8 mouse cellular contexts compared by ENCODE assay signal in genomic region chr17:46297028-46297363, GRCm38 (mm10). TPM values are rescaled to one million over a fixed set of nuclear protein-coding genes. Genes with fewer than 3 reads are reported as not detected.
DNase-seq lines count a peak whose midpoint lies in the region; ATAC-seq and TF ChIP-seq lines count a peak whose summit lies in the region.

No protein-coding gene starts in this region.

- ATAC-seq in forebrain, embryonic 11.5 days (replicated peaks; ENCODE audit: low FRiP score) = no peak
- no peak for ATAC-seq in limb, embryonic 13.5 days (ENCODE audit: low FRiP score, low read depth)

- no peak for DNase-seq in left cerebral cortex, adult 2 months (ENCODE audit: extremely low spot score in 1 of 2, low spot score in 2 of 2)
- no peak for DNase-seq in left cerebral cortex, postnatal 10 days (ENCODE audit: extremely low spot score in 1 of 2, low spot score in 2 of 2)
- no peak for DNase-seq in forebrain, embryonic 11.5 days (ENCODE audit: low spot score)
- no peak for DNase-seq in gastrocnemius, postnatal 4 days (ENCODE audit: low spot score in 2 of 2)
- no peak for DNase-seq in embryo, embryonic 11 days
- no peak for DNase-seq in Muller cell, postnatal 12 days (ENCODE audit: inconsistent ontology term)

- no peaks in the 10 kb centered on the region for H3K9me3 ChIP-seq in forebrain, embryonic 11.5 days (ENCODE audit: control insufficient read depth, low read length)
- no peaks in the 10 kb centered on the region for H3K9me3 ChIP-seq in limb, embryonic 13.5 days

- intact Hi-C loops in left cerebral cortex, adult 2 months (cut with DNase I) = loop anchor here (2.0 kb wide), 1 partner anchor 14 kb away; the partner anchor contains the start of gene Tjap1
- intact Hi-C loops in left cerebral cortex, postnatal 10 days (cut with DNase I) = loop anchor here (5.0 kb wide), 1 partner anchor 35 kb away; no protein-coding TSS in a partner anchor

- no peak for TF ChIP-seq POLR2A in small intestine, adult 2 months (IDR thresholded peaks at IDR 0.05; ENCODE audit: low read depth, low read length)

- H3K4me2 ChIP-seq in forebrain, embryonic 11.5 days (ENCODE audit: low read depth, low read length, severe bottlenecking) = peak overlapping the region; percentile 99
- peak overlapping the region; percentile 100 for H3K4me2 ChIP-seq in limb, embryonic 13.5 days (replicated peaks)

- H3K4me1 ChIP-seq in forebrain, embryonic 11.5 days (replicated peaks; ENCODE audit: control insufficient read depth, insufficient read depth, low read length) = peaks cover 7% of the 10 kb centered on the region; the same call in 1 of the 2 replicates
- H3K4me1 ChIP-seq in limb, embryonic 13.5 days = peaks cover 17% of the 10 kb centered on the region
- H3K4me1 ChIP-seq in small intestine, adult 2 months (ENCODE audit: control insufficient read depth, insufficient read depth, insufficient read length, low read length) = peaks cover 14% of the 10 kb centered on the region

- H3K36me3 ChIP-seq in forebrain, embryonic 11.5 days (ENCODE audit: control insufficient read depth, insufficient read depth, low read length) = no peaks in the 10 kb centered on the region
- H3K36me3 ChIP-seq in limb, embryonic 13.5 days = no peaks in the 10 kb centered on the region
- no peaks in the 10 kb centered on the region for H3K36me3 ChIP-seq in small intestine, adult 2 months (ENCODE audit: control insufficient read depth, insufficient read depth, low read length)

- peaks cover 33% of the 10 kb centered on the region for H3K27me3 ChIP-seq in forebrain, embryonic 11.5 days (ENCODE audit: control insufficient read depth, insufficient read depth, low read length)
- H3K27me3 ChIP-seq in limb, embryonic 13.5 days = peaks cover 75% of the 10 kb centered on the region
- peaks cover 34% of the 10 kb centered on the region for H3K27me3 ChIP-seq in small intestine, adult 2 months (ENCODE audit: control insufficient read depth, insufficient read depth, low read length)

- H3K27ac ChIP-seq in left cerebral cortex, adult 2 months = peak overlapping the region; percentile 87
- no peak overlapping the region for H3K27ac ChIP-seq in forebrain, embryonic 11.5 days (ENCODE audit: low read depth, low read length)
- H3K27ac ChIP-seq in limb, embryonic 13.5 days = no peak overlapping the region
- H3K27ac ChIP-seq in small intestine, adult 2 months (ENCODE audit: insufficient read depth, low read depth, low read length) = no peak overlapping the region

- 13% methylated on average over 6 of the region's 6 CpGs for WGBS in forebrain, embryonic 11.5 days
- 12% methylated on average over 6 of the region's 6 CpGs for WGBS in limb, embryonic 13.5 days
- WGBS in small intestine, adult 2 months = 20% methylated on average over 6 of the region's 6 CpGs

- peak overlapping the region; percentile 43; the same call in 1 of the 2 replicates for H3K9ac ChIP-seq in forebrain, embryonic 11.5 days (ENCODE audit: low read length)
- peak overlapping the region; percentile 76; the same call in 1 of the 2 replicates for H3K9ac ChIP-seq in limb, embryonic 13.5 days

- no peak for TF ChIP-seq CTCF in left cerebral cortex, adult 2 months (IDR thresholded peaks at IDR 0.05)
- no peak for TF ChIP-seq CTCF in small intestine, adult 2 months (IDR thresholded peaks at IDR 0.05; ENCODE audit: extremely low read depth, insufficient read length, insufficient replicate concordance, low read depth, low read length)

- H3K4me3 ChIP-seq in left cerebral cortex, adult 2 months = peak overlapping the region; percentile 74
- H3K4me3 ChIP-seq in forebrain, embryonic 11.5 days (ENCODE audit: low read depth, low read length) = peak overlapping the region; percentile 59
- peak overlapping the region; percentile 66 for H3K4me3 ChIP-seq in limb, embryonic 13.5 days
- peak overlapping the region; percentile 56 for H3K4me3 ChIP-seq in small intestine, adult 2 months (ENCODE audit: low read depth, low read length)

RNA-seq across cellular contexts. Expression of gene Dlk2, which starts 0.2 kb away (rescaled TPM):
- 10 to 100 TPM; 66.1 to 82.1 TPM for total RNA-seq in left cerebral cortex, adult 2 months (2021)
- total RNA-seq in left cerebral cortex, postnatal 10 days (2021) = 10 to 100 TPM; 52.1 to 52.5 TPM
- polyA plus RNA-seq in forebrain, embryonic 11.5 days (2014; fragmentation: Nextera tagmentation; extraction: Ambion mirVana) = 1.2 and 1.5 TPM in 2 replicates
- polyA plus RNA-seq in limb, embryonic 13.5 days (2015; fragmentation: Nextera tagmentation; extraction: Ambion mirVana) = 8.8 and 11.0 TPM in 2 replicates
- polyA plus RNA-seq in small intestine, adult 2 months (2012; rRNA removed) = 0.27 and 1.0 TPM in 2 replicates
- 1 to 10 TPM; 1.2 to 1.5 TPM for total RNA-seq in gastrocnemius, postnatal 4 days (2021)

RNA-seq across cellular contexts. Expression of gene Tjap1, which starts 14.2 kb away (rescaled TPM):
- total RNA-seq in left cerebral cortex, adult 2 months (2021) = 10 to 100 TPM; 38.4 to 60.3 TPM
- 10 to 100 TPM; 33.2 to 37.8 TPM for total RNA-seq in left cerebral cortex, postnatal 10 days (2021)
- polyA plus RNA-seq in forebrain, embryonic 11.5 days (2014; fragmentation: Nextera tagmentation; extraction: Ambion mirVana) = 62.6 and 63.4 TPM in 2 replicates
- polyA plus RNA-seq in limb, embryonic 13.5 days (2015; fragmentation: Nextera tagmentation; extraction: Ambion mirVana) = 61.3 and 68.2 TPM in 2 replicates
- 43.4 and 89.2 TPM in 2 replicates for polyA plus RNA-seq in small intestine, adult 2 months (2012; rRNA removed)
- 10 to 100 TPM; 79.8 to 90.9 TPM for total RNA-seq in gastrocnemius, postnatal 4 days (2021)

RNA-seq across cellular contexts. Expression of gene Abcc10, which starts 31.2 kb away (rescaled TPM):
- 10 to 100 TPM; 10.0 to 11.5 TPM for total RNA-seq in left cerebral cortex, adult 2 months (2021)
- 1 to 10 TPM; 8.1 to 8.7 TPM for total RNA-seq in left cerebral cortex, postnatal 10 days (2021)
- polyA plus RNA-seq in forebrain, embryonic 11.5 days (2014; fragmentation: Nextera tagmentation; extraction: Ambion mirVana) = 7.3 and 8.3 TPM in 2 replicates
- polyA plus RNA-seq in limb, embryonic 13.5 days (2015; fragmentation: Nextera tagmentation; extraction: Ambion mirVana) = 7.5 and 7.6 TPM in 2 replicates
- 28.7 and 37.5 TPM in 2 replicates for polyA plus RNA-seq in small intestine, adult 2 months (2012; rRNA removed)
- 1 to 10 TPM; 5.3 to 5.4 TPM for total RNA-seq in gastrocnemius, postnatal 4 days (2021)

RNA-seq across cellular contexts. Expression of gene Lrrc73, which starts 43.7 kb away (rescaled TPM):
- 10 to 100 TPM; 63.4 to 63.7 TPM for total RNA-seq in left cerebral cortex, adult 2 months (2021)
- 100 to 1,000 TPM; 101 to 103 TPM for total RNA-seq in left cerebral cortex, postnatal 10 days (2021)
- polyA plus RNA-seq in forebrain, embryonic 11.5 days (2014; fragmentation: Nextera tagmentation; extraction: Ambion mirVana) = 2.3 and 3.8 TPM in 2 replicates
- polyA plus RNA-seq in limb, embryonic 13.5 days (2015; fragmentation: Nextera tagmentation; extraction: Ambion mirVana) = 0.69 and 1.4 TPM in 2 replicates
- polyA plus RNA-seq in small intestine, adult 2 months (2012; rRNA removed) = 1.9 and 2.8 TPM in 2 replicates
- total RNA-seq in gastrocnemius, postnatal 4 days (2021) = 1 to 10 TPM in 1 of 2 experiments, under 1 TPM in 1; 0.73 to 1.1 TPM

RNA-seq across cellular contexts. Expression of gene Yipf3, which starts 49.1 kb away (rescaled TPM):
- total RNA-seq in left cerebral cortex, adult 2 months (2021) = 10 to 100 TPM; 85.5 to 87.6 TPM
- 10 to 100 TPM; 73.6 to 83.9 TPM for total RNA-seq in left cerebral cortex, postnatal 10 days (2021)
- polyA plus RNA-seq in forebrain, embryonic 11.5 days (2014; fragmentation: Nextera tagmentation; extraction: Ambion mirVana) = 57.8 and 75.5 TPM in 2 replicates
- polyA plus RNA-seq in limb, embryonic 13.5 days (2015; fragmentation: Nextera tagmentation; extraction: Ambion mirVana) = 104 and 110 TPM in 2 replicates
- 120 and 305 TPM in 2 replicates for polyA plus RNA-seq in small intestine, adult 2 months (2012; rRNA removed)
- 10 to 100 TPM; 76.8 to 81.5 TPM for total RNA-seq in gastrocnemius, postnatal 4 days (2021)

Comparison
In these comparisons a context has a peak if more than half of its experiments do, and no peak if none do; other contexts are left out.
1. RNA of gene Dlk2, which starts 0.2 kb away (total RNA-seq): 66.1 to 82.1 TPM in left cerebral cortex, adult 2 months and 52.1 to 52.5 TPM in left cerebral cortex, postnatal 10 days; 1.2 to 1.5 TPM in gastrocnemius, postnatal 4 days; every median in the first group is over 10 times any median in the second.
2. Peak in every context shown above with its lines, with median percentiles within 50 percentile points of each other: H3K4me3 ChIP-seq.